In genomic region chr2:72235361-72235901, GRCm38 (mm10) we compare ENCODE assay signal across 8 mouse cellular contexts. TPM values are rescaled to one million over a fixed set of nuclear protein-coding genes. Genes with fewer than 3 reads are reported as not detected.
DNase-seq lines count a peak whose midpoint lies in the region; ATAC-seq and TF ChIP-seq lines count a peak whose summit lies in the region.

No protein-coding gene starts in this region.

- 0 out of 2 replicates have a peak, but pooled peaks cover 5% of the 10 kb centered on the region for H3K27me3 ChIP-seq in embryonic facial prominence, embryonic 10.5 days (replicated peaks; ENCODE audit: low read depth, poor library complexity, severe bottlenecking)
- H3K27me3 ChIP-seq in heart, embryonic 14.5 days (ENCODE audit: control insufficient read depth, insufficient read depth, low read length), result no peaks in the 10 kb centered on the region
- peaks cover 27% of the 10 kb centered on the region for H3K27me3 ChIP-seq in neural tube, embryonic 14.5 days (ENCODE audit: control insufficient read depth, insufficient read depth, low read length)

- H3K9ac ChIP-seq in heart, embryonic 14.5 days (ENCODE audit: low read length), result peak overlapping the region; percentile 62
- no peak overlapping the region; the same call in 1 of the 2 replicates for H3K9ac ChIP-seq in neural tube, embryonic 14.5 days (replicated peaks; ENCODE audit: low read depth, low read length)

- H3K4me1 ChIP-seq in embryonic facial prominence, embryonic 10.5 days, result peaks cover 10% of the 10 kb centered on the region
- peaks cover 25 to 28% of the 10 kb centered on the region in 2 experiments for H3K4me1 ChIP-seq in heart, embryonic 14.5 days (ENCODE audit: control insufficient read depth in 2 of 2, insufficient read depth in 2 of 2, low read length in 2 of 2)
- no peaks in the 10 kb centered on the region for H3K4me1 ChIP-seq in neural tube, embryonic 14.5 days (ENCODE audit: control insufficient read depth, insufficient read depth, low read length)

- DNase-seq in left cerebral cortex, adult 2 months (ENCODE audit: extremely low spot score in 1 of 2, low spot score in 2 of 2), result no peak
- no peak for DNase-seq in left cerebral cortex, adult 8-10 months (ENCODE audit: low spot score in 2 of 2)
- DNase-seq in embryonic facial prominence, embryonic 10.5 days (ENCODE audit: low spot score), result no peak
- DNase-seq in right cerebral cortex, postnatal 25 days, result no peak
- DNase-seq in right cerebral cortex, adult 2 months (ENCODE audit: low spot score in 2 of 2), result no peak

- H3K4me3 ChIP-seq in left cerebral cortex, adult 2 months, result no peak overlapping the region
- no peak overlapping the region for H3K4me3 ChIP-seq in embryonic facial prominence, embryonic 10.5 days
- H3K4me3 ChIP-seq in heart, embryonic 14.5 days (ENCODE audit: control insufficient read depth in 1 of 2, insufficient read depth in 1 of 2, low read depth in 1 of 2, low read length in 2 of 2), result no peak overlapping the region
- no peak overlapping the region for H3K4me3 ChIP-seq in neural tube, embryonic 14.5 days (ENCODE audit: low read depth, low read length)

- no peak for TF ChIP-seq CTCF in left cerebral cortex, adult 2 months (IDR thresholded peaks at IDR 0.05)

- H3K27ac ChIP-seq in left cerebral cortex, adult 2 months, result peak overlapping the region; percentile 63; the same call in 1 of the 2 replicates
- 0 out of 2 replicates have a peak overlapping the region, but pooled peaks have one; percentile 24 for H3K27ac ChIP-seq in embryonic facial prominence, embryonic 10.5 days (replicated peaks)
- peak overlapping the region; percentile 96 to 98 for H3K27ac ChIP-seq in heart, embryonic 14.5 days (replicated peaks in 1 of 2; ENCODE audit: control insufficient read depth in 1 of 2, insufficient read depth in 1 of 2, low read depth in 2 of 2, low read length in 2 of 2)
- 0 out of 2 replicates have a peak overlapping the region, but pooled peaks have one; percentile 28 for H3K27ac ChIP-seq in neural tube, embryonic 14.5 days (ENCODE audit: low read depth, low read length)

- no peaks in the 10 kb centered on the region for H3K9me3 ChIP-seq in embryonic facial prominence, embryonic 10.5 days
- H3K9me3 ChIP-seq in heart, embryonic 14.5 days (ENCODE audit: control insufficient read depth, low read length), result no peaks in the 10 kb centered on the region
- H3K9me3 ChIP-seq in neural tube, embryonic 14.5 days (ENCODE audit: control insufficient read depth, low read length), result no peaks in the 10 kb centered on the region

- 65% methylated on average over 12 of the region's 12 CpGs for WGBS in embryonic facial prominence, embryonic 10.5 days
- WGBS in heart, embryonic 14.5 days, result 8% methylated on average over 12 of the region's 12 CpGs
- WGBS in neural tube, embryonic 14.5 days, result 58% methylated on average over 12 of the region's 12 CpGs

- H3K4me2 ChIP-seq in heart, embryonic 14.5 days (ENCODE audit: low read length), result peak overlapping the region; percentile 39
- no peak overlapping the region for H3K4me2 ChIP-seq in neural tube, embryonic 14.5 days (ENCODE audit: low read depth, low read length)

- ATAC-seq in heart, embryonic 14.5 days (ENCODE audit: insufficient number of reproducible peaks, insufficient read depth, low FRiP score, low read depth), result peak; percentile 80
- ATAC-seq in neural tube, embryonic 14.5 days (ENCODE audit: low read depth), result no peak
- no peak for ATAC-seq in megakaryocyte progenitor cell, adult 5-6 weeks (replicated peaks; ENCODE audit: poor library complexity)

- intact Hi-C loops in left cerebral cortex, adult 2 months (cut with DNase I), result loop anchor here (1.0 to 5.0 kb wide), 3 partner anchors 62 to 1043 kb away; no protein-coding TSS in a partner anchor

- H3K36me3 ChIP-seq in embryonic facial prominence, embryonic 10.5 days (replicated peaks), result no peaks in the 10 kb centered on the region
- H3K36me3 ChIP-seq in heart, embryonic 14.5 days (ENCODE audit: control insufficient read depth, insufficient read depth, low read length), result no peaks in the 10 kb centered on the region
- no peaks in the 10 kb centered on the region for H3K36me3 ChIP-seq in neural tube, embryonic 14.5 days (ENCODE audit: control insufficient read depth, insufficient read depth, low read length)

RNA-seq across cellular contexts. Expression of gene Map3k20, which starts 50.0 kb away (rescaled TPM):
- total RNA-seq in left cerebral cortex, adult 2 months (2021), result 10 to 100 TPM in 1 of 2 experiments, 1 to 10 TPM in 1; 9.8 to 10.8 TPM
- 10 to 100 TPM in 2 of 4 experiments, 1 to 10 TPM in 2; 8.7 to 13.5 (median 10.0) TPM for total RNA-seq in left cerebral cortex, adult 8-10 months (2022)
- 7.3 and 8.7 TPM in 2 replicates for polyA plus RNA-seq in embryonic facial prominence, embryonic 10.5 days (2016; fragmentation: Nextera tagmentation; extraction: Ambion mirVana)
- 85.1 and 91.0 TPM in 2 replicates for polyA plus RNA-seq in heart, embryonic 14.5 days (2014; fragmentation: Nextera tagmentation; extraction: Ambion mirVana)
- 6.1 and 6.2 TPM in 2 replicates for polyA plus RNA-seq in neural tube, embryonic 14.5 days (2014; fragmentation: Nextera tagmentation; extraction: Ambion mirVana)
- total RNA-seq in megakaryocyte progenitor cell, adult 5-6 weeks (2015), result 76.0 and 84.5 TPM in 2 replicates
- total RNA-seq in megakaryocyte progenitor cell, adult 5-6 weeks (2017), result 57.9 and 61.8 TPM in 2 replicates

Comparison
In these comparisons a context has a peak if more than half of its experiments do, and no peak if none do; other contexts are left out.
1. H3K27ac ChIP-seq: peak in every context shown above with its lines; median percentile 97 in heart, embryonic 14.5 days; 63 in left cerebral cortex, adult 2 months; 28 in neural tube, embryonic 14.5 days; 24 in embryonic facial prominence, embryonic 10.5 days.
2. RNA of gene Map3k20, which starts 50.0 kb away (total RNA-seq): 57.9 to 84.5 TPM in megakaryocyte progenitor cell, adult 5-6 weeks; 9.8 to 10.8 TPM in left cerebral cortex, adult 2 months and 8.7 to 13.5 TPM in left cerebral cortex, adult 8-10 months; every median in the first group is over 4 times any median in the second.